Mouse (Mus musculus) skeletal muscle tissue, adult 2 months (tissue): Measurements from ENCODE around the gene Tnfrsf1a.
"Not testable (repeated sequence)": the region's sequence is repeated elsewhere in the genome, so short reads cannot be mapped to it uniquely, and the experiment has no call there.

Experiments
- DNase-seq: peaks from one replicate; pipeline ENCODE4 v3.0.0-alpha.2; 2012; ENCODE audit warnings: low read depth, low spot score

Tnfrsf1a gene

DNA sequence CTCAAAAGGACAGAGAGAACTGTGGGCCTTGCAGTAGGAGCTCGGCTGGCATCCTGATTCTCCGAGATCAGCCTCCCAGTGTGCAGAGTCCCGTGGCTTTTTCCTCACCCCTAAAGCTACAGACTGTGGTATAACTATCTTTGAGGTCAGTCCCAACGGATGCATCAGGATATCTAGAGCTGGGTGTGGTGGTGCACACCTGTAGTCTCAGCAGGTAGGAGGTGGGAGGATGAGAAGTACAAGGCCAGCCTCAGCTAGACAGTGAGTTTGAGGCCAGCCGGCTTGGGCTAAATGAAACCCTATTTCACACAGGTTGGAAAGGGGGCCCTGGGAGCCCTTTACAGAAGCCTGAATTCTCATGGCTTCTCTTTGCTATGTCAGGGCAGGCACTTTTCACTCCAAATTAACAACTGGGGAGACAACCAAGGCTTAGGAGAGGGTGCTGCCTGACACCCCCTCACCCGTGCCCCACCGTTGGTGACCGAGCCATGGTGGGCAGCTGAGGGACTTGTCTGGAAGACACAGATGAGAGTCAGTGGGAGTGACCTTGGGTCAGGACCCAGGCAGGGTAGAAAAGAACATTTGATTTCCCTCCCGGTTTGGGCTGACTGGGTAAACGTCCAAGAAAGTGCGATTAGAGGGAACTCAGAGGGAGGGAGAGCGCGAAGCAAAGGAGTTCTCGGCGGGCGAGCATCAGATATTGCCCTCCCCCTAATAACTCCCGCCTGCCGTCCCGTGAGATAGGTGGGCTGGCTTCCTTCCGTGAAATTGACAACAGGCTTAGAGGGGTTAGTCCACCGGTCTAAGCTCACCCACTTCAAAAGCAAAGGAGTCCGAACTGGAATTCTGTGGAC is at the start of gene Tnfrsf1a:
Tnfrsf1a (plus strand) TSS at position 642 of the 854 bp plus-strand sequence.
- no peak for DNase-seq

DNA sequence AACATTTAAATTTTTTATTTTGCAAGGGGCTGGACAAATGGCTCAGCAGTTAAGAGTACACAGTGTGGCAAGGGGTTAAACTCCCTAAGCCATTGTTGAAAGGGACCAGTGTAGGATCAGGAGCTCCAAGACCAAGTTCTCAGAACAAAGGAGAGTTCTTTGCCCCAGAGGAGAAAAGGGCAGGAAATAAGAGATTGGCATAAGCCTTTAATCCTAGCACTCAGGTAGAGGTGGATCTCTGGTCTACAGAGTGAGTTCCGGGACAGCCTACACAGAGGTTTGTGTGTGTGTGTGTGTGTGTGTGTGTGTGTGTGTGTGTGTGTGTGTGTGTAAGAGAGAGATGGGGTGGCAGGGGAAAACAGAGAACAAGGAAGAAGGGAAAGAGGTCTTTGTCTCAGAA is 48.2 kb upstream of the Tnfrsf1a start:
- no peak for DNase-seq

DNA sequence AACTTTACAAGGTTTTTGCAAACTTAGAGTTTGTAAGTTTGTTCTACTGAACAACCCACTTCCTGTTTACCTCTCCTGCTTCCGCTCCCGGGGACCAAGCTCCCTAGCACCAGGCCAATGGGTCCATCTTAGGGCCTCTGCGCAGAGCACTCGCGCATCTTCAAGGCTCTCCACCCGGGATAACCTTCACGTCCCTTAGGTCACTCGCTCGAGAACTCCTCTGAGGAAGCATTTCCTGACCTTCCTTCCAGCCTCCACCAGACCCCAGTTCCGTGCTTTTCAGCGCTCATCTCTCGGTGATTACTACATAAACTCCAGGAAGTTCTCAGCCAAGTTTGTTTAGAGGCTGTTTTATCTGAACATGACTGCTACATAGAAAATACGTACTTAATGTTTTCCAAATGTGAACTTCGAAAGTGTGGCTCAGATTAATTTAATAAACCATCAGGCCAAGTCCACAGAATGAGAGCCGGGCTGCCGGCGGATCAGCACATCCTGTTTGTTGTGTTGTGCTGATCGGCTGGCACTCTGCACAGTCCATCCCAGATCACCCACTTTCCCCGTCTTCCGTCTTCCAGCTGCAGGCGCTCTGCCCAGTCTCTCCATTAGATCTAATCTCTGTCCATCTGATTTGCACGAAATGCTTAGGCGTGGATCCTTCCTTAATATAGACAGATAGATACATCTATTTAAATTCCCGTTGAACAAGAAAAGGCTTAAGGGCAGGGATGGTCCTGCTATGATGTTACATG is 46.8 kb upstream of the Tnfrsf1a start:
- DNase-seq: no peak

DNA sequence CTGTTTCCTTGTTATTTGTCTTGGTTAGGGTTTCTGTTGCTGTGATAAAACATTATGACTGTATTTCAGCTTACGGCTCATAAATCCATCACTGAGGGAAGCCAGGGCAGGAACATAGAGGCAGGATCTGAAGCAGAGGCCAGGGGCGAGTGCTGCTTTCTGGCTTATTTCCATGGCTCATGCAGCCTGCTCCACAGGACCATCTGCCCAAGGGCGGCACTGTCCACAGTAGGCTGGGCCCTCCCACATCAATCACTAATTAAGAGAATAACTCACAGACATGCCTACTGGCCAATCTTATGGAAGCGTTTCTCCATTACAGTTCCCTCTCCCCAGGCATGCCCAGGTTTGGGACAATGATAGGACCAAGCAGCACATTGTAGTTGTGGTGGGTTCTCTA is 45.9 kb upstream of the Tnfrsf1a start:
- DNase-seq: no peak

DNA sequence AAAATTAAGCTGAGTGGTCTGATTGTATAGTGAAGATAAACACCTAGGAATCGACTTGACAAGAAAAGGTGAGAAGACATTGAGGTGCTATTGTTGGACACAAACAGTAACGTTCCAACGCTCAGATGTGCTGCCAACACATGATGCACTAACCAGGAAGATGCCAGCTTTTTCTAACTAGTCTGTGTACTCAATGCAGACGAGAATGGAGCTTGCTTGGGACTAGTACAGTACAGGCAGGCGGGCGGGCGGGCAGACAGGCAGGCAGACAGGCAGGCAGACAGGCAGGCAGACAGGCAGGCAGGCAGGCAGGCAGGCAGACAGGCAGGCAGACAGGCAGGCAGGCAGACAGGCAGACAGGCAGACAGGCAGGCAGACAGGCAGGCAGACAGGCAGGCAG is 44.8 kb upstream of the Tnfrsf1a start:
- not testable (repeated sequence) for DNase-seq

DNA sequence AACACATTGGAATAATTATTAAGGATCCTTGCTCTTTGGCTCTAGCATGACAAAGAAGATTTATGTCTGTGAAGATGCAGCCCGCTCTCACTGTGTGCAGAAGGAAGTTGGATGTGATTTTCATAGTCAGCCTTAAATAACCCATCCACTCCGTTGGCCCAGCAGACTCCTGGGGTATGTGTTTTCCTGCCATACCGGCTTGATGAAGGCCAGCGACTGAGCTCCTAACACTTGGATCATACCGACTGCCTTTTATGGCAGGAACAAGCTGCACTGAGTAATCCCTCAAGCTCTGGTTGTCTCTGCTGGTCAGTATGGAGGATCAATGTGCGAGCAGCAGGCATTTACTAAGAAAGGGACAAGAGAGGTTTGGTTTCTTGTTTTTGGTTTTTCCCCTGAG is 43.7 kb upstream of the Tnfrsf1a start:
- DNase-seq: no peak

DNA sequence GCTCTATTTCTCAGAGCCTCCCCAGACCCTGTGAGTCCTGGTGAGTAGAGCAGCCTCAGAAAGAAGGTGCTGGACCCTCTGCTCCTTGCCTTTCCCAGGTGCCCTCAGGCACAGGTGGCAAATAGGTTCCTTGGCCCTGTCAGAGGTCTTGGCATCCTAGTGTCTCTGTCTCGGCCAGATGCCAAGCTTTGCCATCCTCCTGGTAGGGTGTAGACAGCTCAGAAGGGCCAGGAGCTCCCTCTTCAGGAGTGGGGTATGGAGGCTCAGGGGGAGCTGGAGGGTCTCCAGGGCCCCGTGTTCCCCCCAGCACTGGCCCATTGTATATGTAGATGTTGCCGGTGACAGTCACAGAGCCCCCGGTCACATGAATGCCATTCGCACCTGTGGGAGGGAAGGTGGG is 42.1 kb upstream of the Tnfrsf1a start:
- no peak for DNase-seq

DNA sequence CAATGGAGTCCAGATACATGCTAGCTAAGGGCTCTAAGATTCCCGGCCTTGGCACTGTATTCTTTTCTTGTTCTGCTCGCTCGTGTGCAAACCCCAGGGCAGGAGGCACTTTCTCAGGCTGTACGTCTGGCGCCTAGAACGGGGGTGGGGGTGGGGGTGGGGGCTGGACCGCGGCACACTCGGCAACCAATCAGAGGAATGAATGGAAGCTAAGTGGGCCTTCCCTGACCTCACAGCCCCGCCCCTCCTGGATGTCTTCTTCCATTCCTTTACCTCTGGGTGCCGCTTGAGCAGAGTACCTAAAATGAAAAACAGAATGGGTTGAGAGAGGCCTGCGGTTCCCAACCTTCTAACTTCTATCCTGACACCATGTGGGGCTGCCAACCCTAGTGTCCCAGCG is 40.2 kb upstream of the Tnfrsf1a start:
- DNase-seq: no peak

DNA sequence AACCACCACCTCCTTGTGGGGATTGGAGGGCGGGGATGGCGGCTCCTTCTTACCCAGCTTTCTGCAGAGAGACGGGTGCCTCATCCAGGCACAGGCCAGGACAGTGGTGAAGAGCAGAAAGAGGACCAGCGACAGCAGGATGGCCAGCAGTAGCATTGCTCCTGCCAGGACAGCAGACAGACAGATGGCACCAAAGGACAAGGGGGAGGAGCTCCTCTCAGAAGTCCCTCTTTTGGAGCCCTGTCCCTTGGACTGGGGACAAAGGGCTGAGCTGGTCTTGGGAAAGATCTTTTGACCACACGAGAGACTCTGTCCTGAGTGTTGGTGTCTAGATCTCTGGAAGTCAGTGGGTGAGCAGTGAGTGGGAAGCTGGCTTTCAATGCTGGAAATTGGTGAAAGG is 39.8 kb upstream of the Tnfrsf1a start:
- no peak for DNase-seq

DNA sequence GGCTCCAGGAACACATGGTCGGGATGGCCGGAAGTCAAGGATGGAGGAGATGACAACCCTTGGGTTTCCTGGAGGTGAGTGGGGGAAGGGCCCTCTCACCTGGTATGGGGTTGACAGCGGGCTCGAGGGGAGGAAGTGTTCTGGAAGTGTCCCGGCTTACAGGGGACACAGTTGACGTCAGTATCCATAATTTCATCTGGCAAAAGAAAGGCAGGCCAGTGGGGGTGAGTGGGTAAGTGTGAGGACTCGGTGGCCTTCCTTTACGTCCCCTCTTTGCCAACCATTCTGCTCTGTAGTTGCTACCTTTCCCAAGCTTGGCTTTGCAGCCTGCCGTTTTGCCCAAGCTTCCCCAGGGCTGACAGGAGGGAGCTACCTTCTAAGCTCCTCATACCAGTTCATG is 37.0 kb upstream of the Tnfrsf1a start:
- no peak for DNase-seq

DNA sequence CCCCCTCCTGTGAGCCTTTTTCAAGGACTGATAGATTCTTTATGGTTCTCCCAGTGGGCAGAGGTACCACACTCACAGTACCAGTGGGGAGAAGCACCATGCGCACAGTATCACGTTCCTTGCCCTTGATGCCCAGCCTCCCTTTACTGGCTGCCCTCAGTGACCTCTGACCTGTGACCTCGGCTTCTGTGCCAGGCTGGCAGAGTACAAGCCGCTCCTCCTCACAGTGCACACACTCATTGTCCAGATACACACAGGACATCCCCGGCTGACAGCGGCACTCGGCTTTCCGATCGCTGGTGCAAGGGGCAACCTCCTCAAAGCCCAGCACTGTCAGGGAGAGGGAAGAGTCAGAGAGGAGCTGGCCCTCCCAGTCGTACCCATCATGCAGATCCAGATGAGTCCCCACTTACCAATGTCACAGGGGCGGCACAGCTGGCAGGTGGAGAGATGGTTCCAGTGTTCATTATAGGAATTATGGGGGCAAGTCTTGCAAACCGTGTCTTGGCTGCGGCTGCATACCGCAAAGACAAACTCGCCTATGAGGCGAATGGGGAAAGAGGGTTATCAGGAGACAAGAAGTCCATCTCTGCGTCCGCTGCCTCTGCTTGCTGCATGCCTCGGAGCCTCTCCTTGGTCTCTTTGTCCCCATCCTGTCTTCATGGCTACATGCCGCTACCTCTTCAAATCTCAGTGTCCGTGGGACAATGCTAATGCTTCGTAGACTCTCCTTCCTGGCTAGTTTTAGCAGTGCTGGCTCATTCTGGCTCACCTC is 36.4 kb upstream of the Tnfrsf1a start:
- DNase-seq: no peak

DNA sequence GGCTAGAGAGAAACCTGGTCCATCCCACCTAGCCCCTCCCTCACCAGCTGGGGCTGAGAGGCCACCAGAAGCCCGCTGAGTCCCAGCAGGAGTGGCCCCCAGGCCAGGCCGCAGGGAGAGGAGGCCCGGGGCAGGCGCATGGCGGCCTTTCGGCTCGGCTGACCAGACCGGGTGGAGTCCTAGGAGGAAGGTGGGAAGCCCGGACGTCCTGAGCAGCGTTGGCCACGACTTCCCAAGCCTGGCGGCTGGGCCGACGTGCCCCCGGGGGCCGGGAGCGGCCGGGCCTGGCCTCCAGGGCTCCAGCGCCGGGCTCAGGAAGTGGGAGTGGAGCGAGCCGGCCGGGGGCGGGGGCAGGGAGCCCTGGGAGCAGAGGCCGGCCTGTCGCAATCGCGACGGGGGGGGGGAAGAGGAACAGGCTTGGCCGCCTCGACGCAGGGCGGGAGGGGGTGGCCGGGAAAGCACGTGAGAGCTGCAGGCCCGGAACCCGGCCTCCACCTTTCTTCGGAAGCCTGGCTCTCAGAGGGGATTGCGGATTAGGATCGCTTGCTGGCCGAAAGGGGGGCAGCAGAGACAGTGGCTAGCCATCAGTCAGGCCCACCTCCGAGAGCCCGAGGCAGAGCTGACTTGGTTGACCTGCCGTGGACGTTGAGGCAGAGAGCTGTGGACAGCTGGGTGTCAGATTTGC is 35.5 kb upstream of the Tnfrsf1a start, which contains the start of gene Ltbr:
Ltbr (minus strand) TSS at position 340 of the 685 bp plus-strand sequence.
- DNase-seq: peak; percentile 83

DNA sequence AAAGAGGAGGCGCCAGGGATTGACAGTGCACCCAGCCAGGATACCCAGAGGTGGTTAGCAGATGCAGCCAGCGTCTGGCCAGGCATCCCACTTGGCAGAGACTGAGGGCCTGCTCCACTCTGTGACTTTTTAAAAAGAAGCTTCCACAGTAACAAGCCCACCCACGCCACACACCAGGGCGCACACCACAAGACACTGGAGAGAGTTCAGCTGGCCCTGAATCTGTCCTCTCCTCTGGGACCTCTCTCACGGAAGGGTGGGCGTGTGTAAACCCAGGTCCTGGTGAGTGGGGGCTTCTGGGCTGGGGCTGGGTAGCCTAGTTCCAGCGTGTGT is 35.0 kb upstream of the Tnfrsf1a start:
- no peak for DNase-seq

DNA sequence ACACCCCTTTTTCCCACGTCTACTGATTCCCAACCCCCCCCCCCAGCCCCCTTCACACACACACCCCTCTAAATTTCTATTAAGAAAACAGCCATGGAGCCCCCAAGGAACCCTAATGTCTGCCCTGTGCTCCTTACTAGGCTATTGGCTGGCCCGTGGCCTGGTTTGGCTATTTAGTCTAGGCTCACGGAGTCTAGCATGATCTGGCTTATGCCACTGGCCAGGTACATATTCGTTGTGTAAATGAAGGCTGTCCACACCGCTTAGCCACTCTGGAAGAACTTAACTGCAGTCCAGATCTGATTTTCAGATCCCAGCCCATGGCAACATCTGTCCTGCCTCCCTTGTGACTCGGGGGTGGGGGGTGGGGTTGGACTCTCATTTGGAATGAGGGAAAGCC is 34.4 kb upstream of the Tnfrsf1a start:
- DNase-seq: no peak

DNA sequence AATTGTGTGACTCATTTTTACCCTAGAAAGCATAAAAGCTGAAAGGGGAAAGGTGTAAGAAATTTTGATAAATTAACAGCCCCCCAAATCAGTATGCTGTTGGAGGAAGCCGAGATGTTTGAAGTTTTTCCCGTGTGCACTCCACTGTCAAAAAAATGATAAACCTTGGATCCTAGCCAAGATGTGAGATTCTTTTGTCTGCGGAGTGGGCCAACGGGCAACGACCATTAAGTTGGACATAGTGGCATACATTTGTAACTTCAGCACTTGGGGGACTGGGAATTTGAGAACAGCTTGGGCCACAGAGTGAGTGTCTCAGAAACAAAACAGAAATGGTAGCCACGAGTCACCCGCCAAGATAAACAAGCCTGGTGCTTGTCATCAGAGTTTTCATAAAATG is 32.1 kb upstream of the Tnfrsf1a start:
- DNase-seq: no peak

DNA sequence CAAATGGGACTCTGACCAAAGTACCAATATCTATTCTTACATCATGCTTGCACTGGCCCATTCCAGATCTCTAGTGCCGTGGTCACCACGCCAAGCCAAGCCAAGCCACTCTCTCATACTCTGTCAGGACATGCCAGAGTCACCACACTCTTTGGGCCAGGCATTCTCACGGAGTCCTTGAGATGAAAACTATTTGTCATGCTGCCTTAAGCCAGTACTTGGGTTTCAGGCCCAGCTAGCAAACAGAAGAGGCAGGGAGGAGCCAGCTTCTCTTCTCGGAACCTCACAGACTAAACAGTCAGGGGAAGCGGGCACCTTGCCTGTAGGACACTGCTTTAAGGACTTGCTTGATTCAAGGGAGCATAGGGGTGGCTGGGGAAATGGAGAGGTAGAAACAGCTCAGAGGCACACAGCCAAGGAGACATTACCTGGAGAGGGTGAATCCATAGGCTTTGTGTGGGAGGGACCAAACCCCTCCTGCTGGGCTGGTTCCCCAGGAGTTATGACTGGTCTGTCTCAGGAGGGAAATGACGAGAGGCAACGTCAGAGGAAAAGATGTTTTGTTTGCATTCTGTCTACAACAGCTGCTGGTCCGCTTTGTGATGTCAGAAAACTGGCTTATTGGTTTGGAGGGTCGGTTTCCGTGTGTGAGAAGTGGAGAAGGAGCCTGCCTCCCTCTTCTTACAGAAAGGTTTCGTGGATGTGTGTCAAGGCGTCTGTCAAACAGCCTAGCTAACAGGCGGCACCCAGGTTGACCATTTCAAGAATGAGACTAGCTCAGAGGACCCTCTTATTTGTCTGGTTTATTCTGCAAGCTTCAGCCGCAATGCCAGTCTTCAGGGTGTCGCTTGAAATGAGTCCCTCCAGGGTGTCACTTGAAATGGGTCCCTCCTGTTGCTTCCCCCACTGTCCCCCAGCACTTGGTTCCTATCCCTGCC is 29.9 kb upstream of the Tnfrsf1a start:
- no peak for DNase-seq

DNA sequence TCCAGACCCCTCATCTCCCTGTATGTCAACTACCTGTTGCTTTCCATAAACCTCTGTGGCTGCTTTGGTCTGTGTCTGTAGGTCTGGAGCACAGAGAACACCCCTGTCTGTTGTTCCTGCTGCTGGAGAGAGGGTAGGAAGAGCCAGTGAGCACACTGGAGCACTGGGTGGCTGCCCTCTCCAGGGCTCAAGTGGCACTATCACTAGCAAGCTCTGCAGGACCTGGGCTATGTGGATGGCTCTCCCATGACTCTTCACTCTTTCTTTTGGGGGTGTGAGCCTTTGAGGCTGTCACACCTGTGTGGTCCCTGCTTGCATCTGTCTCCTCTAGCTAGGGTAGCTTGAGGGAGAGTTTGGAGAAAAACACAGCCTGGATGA is 29.3 kb upstream of the Tnfrsf1a start:
- DNase-seq: no peak

DNA sequence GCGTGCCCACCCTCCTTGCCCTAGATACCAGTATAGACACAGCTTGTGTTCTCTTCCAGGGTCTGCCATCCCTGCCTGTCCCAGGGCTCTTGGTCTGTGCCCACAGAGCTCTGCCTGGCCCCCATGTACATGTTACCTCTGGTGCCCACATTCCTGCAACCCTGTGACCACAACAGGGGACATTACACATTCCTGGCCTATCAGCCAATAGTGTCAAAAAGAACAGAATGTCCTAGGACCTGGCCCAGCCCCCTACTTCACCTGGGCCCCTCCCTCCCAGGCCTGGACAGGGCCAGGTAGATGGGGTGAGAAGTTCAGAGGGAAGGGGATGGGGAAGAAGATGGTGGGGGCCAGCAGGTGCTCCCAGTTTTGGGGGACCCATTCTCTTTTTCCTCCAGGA is 28.8 kb upstream of the Tnfrsf1a start, which contains the start of gene Scnn1a:
Scnn1a (plus strand) TSS at position 337 of the 400 bp plus-strand sequence.
- DNase-seq: no peak

DNA sequence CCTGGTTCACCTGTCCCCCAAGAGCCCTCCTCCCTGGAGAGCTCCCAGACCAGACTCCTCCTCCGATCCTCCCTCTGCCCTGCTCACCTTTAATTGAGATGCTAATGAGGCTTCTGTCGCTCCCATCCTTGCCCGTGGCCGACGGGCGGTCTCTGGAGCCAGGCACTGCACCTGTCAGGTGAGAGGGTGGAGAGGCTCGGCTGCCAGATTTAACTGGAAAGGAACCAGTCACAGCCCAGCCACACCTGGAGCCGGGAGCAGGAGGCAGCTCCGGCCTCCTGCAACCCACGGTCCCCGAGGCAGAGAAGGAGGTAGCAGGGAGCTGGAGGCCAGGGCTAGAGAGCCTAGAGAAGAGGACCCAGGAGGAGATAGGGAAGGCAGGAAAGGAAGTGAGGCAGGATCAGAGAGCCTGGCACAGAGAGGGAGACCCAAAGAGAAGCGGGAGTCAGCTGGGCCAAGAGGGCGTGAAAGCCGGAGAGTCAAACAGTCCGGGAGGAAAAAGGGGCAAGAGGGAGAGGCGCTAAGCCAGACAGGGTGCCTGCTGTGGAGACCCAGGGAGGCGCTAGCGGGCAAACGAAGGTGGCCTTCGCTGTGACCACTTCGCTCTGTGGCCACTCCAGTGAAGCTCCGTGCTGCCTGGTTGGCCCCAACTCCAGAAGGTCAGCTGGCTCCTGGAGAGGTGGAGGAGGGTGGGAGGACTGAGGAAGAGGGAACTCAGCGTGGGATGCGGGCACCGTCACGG is 27.9 kb upstream of the Tnfrsf1a start:
- no peak for DNase-seq

DNA sequence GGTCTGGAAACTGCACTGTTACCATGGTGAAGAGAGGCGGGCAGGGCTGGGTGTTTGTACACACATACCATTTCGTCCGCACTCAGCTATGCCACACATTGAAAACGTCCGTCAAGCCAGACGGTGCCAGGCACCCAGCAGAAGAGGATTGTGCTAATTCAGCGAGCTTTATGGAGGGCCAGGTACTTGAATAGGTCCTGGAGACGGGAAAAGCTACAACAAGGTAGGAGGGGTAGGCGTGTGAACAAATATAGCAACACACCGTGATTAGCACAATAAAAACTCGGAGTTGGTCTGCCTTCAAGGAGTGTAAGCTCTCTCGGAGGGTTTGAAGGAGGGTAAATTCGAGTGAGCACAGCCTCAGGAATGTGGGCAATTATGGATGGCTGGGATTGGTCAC is 26.4 kb upstream of the Tnfrsf1a start:
- no peak for DNase-seq
